ENCODE assay signal across 8 mouse cellular contexts in the genomic region with DNA sequence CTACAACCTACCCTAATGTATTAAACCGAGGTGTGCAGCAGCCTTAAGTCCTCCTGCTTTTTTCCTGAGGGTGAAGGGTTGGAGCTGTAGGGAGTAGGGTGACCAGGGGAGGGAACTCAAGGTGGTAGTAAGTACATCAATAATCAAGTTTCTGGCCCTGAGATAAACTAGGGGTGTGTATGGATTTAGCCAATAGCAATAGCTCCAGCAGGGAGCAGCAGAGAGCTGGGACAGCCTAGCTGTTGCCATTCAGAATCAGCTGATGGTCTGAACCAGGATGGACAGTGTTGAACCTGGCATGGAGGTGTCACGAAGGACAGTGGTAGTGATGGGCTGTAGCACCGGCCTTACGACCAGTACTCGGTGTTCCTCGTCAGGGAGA. TPM values are rescaled to one million over a fixed set of nuclear protein-coding genes. Genes with fewer than 3 reads are reported as not detected.
DNase-seq lines count a peak whose midpoint lies in the region; ATAC-seq lines count a peak whose summit lies in the region.

No protein-coding gene starts in this region.

- WGBS in limb, embryonic 13.5 days: 45% methylated on average over 6 of the region's 6 CpGs
- 46% methylated on average over 6 of the region's 6 CpGs for WGBS in midbrain, embryonic 14.5 days
- 44% methylated on average over 6 of the region's 6 CpGs for WGBS in stomach, embryonic 14.5 days

- no peak overlapping the region for H3K4me3 ChIP-seq in limb, embryonic 13.5 days
- no peak overlapping the region for H3K4me3 ChIP-seq in midbrain, embryonic 14.5 days (replicated peaks; ENCODE audit: low read depth, low read length)
- peak overlapping the region; percentile 18; the same call in 1 of the 2 replicates for H3K4me3 ChIP-seq in stomach, embryonic 14.5 days (ENCODE audit: low read depth, low read length)

- H3K9ac ChIP-seq in limb, embryonic 13.5 days: peak overlapping the region; percentile 67; the same call in 1 of the 2 replicates
- H3K9ac ChIP-seq in midbrain, embryonic 14.5 days (replicated peaks; ENCODE audit: low read length): no peak overlapping the region
- H3K9ac ChIP-seq in stomach, embryonic 14.5 days (replicated peaks; ENCODE audit: low read depth, low read length): no peak overlapping the region

- peak; percentile 68 for DNase-seq in ovary, postnatal 36 days (ENCODE audit: low spot score)
- no peak for DNase-seq in ovary, adult 18-20 months (ENCODE audit: low spot score)
- DNase-seq in gastrocnemius, postnatal 14 days: peak; percentile 83
- DNase-seq in kidney, adult 11 months: peak; percentile 82
- DNase-seq in midbrain, embryonic 14.5 days: peak; percentile 90

- intact Hi-C loops in gastrocnemius, postnatal 14 days (cut with DNase I; ENCODE audit: low total_unique reads): loop anchor here (2.0 kb wide), 1 partner anchor 46 kb away; no protein-coding TSS in a partner anchor

- H3K4me1 ChIP-seq in limb, embryonic 13.5 days: peaks cover 30% of the 10 kb centered on the region
- H3K4me1 ChIP-seq in midbrain, embryonic 14.5 days (ENCODE audit: control insufficient read depth, insufficient read depth, low read length): peaks cover 18% of the 10 kb centered on the region
- H3K4me1 ChIP-seq in stomach, embryonic 14.5 days (ENCODE audit: control insufficient read depth, insufficient read depth, low read length): peaks cover 14% of the 10 kb centered on the region

- H3K27ac ChIP-seq in limb, embryonic 13.5 days: no peak overlapping the region
- H3K27ac ChIP-seq in midbrain, embryonic 14.5 days (replicated peaks; ENCODE audit: low read depth, low read length): no peak overlapping the region
- H3K27ac ChIP-seq in stomach, embryonic 14.5 days (ENCODE audit: low read length): 0 out of 2 replicates have a peak overlapping the region, but pooled peaks have one; percentile 12

- no peaks in the 10 kb centered on the region for H3K27me3 ChIP-seq in limb, embryonic 13.5 days
- H3K27me3 ChIP-seq in midbrain, embryonic 14.5 days (ENCODE audit: control insufficient read depth, insufficient read depth, low read length): no peaks in the 10 kb centered on the region
- no peaks in the 10 kb centered on the region for H3K27me3 ChIP-seq in stomach, embryonic 14.5 days (ENCODE audit: control insufficient read depth, insufficient read depth, low read length)

- H3K4me2 ChIP-seq in limb, embryonic 13.5 days (replicated peaks): peak overlapping the region; percentile 61
- no peak overlapping the region for H3K4me2 ChIP-seq in midbrain, embryonic 14.5 days (ENCODE audit: low read length)
- H3K4me2 ChIP-seq in stomach, embryonic 14.5 days (replicated peaks; ENCODE audit: low read depth, low read length): peak overlapping the region; percentile 53

- H3K36me3 ChIP-seq in limb, embryonic 13.5 days: peaks cover 60% of the 10 kb centered on the region
- H3K36me3 ChIP-seq in midbrain, embryonic 14.5 days (ENCODE audit: control insufficient read depth, insufficient read depth, low read length): peaks cover 43% of the 10 kb centered on the region
- H3K36me3 ChIP-seq in stomach, embryonic 14.5 days (ENCODE audit: control insufficient read depth, insufficient read depth, low read length): peaks cover 28% of the 10 kb centered on the region

- peak; percentile 58 for ATAC-seq in common myeloid progenitor, adult 5-6 weeks (replicated peaks; ENCODE audit: low read depth, poor library complexity, severe bottlenecking)
- no peak for ATAC-seq in limb, embryonic 13.5 days (ENCODE audit: low FRiP score, low read depth)
- ATAC-seq in midbrain, embryonic 14.5 days (ENCODE audit: low FRiP score, low TSS enrichment): no peak
- no peak; the same call in 1 of the 2 replicates for ATAC-seq in stomach, embryonic 14.5 days (ENCODE audit: insufficient number of reproducible peaks, insufficient read depth, low FRiP score, low read depth)

- H3K9me3 ChIP-seq in limb, embryonic 13.5 days: no peaks in the 10 kb centered on the region
- no peaks in the 10 kb centered on the region for H3K9me3 ChIP-seq in midbrain, embryonic 14.5 days (ENCODE audit: control insufficient read depth, low read length)
- no peaks in the 10 kb centered on the region for H3K9me3 ChIP-seq in stomach, embryonic 14.5 days (ENCODE audit: control insufficient read depth, low read depth, low read length)

RNA-seq across cellular contexts. Expression of a gene that starts 0.9 kb away (rescaled TPM):
- 6.3 TPM in 1 of 2 replicates, not detected in the other for total RNA-seq in common myeloid progenitor, adult 5-6 weeks (2017)
- not detected for total RNA-seq in gastrocnemius, postnatal 14 days (2021)
- 0.46 TPM in 1 of 2 replicates, not detected in the other for polyA plus RNA-seq in limb, embryonic 13.5 days (2015; fragmentation: Nextera tagmentation; extraction: Ambion mirVana)
- polyA plus RNA-seq in midbrain, embryonic 14.5 days (2014; fragmentation: Nextera tagmentation; extraction: Ambion mirVana): 0.70 TPM in 1 of 2 replicates, not detected in the other
- polyA plus RNA-seq in stomach, embryonic 14.5 days (2014; fragmentation: Nextera tagmentation; extraction: Ambion mirVana): 0.41 and 0.56 TPM in 2 replicates

RNA-seq across cellular contexts. Expression of a gene that starts 2.3 kb away (rescaled TPM):
- 30.3 and 35.3 TPM in 2 replicates for total RNA-seq in common myeloid progenitor, adult 5-6 weeks (2017)
- 10 to 100 TPM; 11.2 to 12.5 TPM for total RNA-seq in gastrocnemius, postnatal 14 days (2021)
- 53.6 and 53.8 TPM in 2 replicates for polyA plus RNA-seq in limb, embryonic 13.5 days (2015; fragmentation: Nextera tagmentation; extraction: Ambion mirVana)
- polyA plus RNA-seq in midbrain, embryonic 14.5 days (2014; fragmentation: Nextera tagmentation; extraction: Ambion mirVana): 50.0 and 53.7 TPM in 2 replicates
- polyA plus RNA-seq in stomach, embryonic 14.5 days (2014; fragmentation: Nextera tagmentation; extraction: Ambion mirVana): 50.7 and 51.7 TPM in 2 replicates

RNA-seq across cellular contexts. Expression of a gene that starts 10.5 kb away (rescaled TPM):
- total RNA-seq in common myeloid progenitor, adult 5-6 weeks (2017): 23.7 and 25.9 TPM in 2 replicates
- under 1 TPM; 0.35 to 0.39 TPM for total RNA-seq in gastrocnemius, postnatal 14 days (2021)
- polyA plus RNA-seq in limb, embryonic 13.5 days (2015; fragmentation: Nextera tagmentation; extraction: Ambion mirVana): 2.9 and 3.7 TPM in 2 replicates
- polyA plus RNA-seq in midbrain, embryonic 14.5 days (2014; fragmentation: Nextera tagmentation; extraction: Ambion mirVana): 2.0 and 2.1 TPM in 2 replicates
- 1.8 and 3.4 TPM in 2 replicates for polyA plus RNA-seq in stomach, embryonic 14.5 days (2014; fragmentation: Nextera tagmentation; extraction: Ambion mirVana)

RNA-seq across cellular contexts. Expression of a gene that starts 22.3 kb away (rescaled TPM):
- total RNA-seq in common myeloid progenitor, adult 5-6 weeks (2017): not detected in 2 replicates
- 1 to 10 TPM in 1 of 2 experiments, under 1 TPM in 1; 0.62 to 1.5 TPM for total RNA-seq in gastrocnemius, postnatal 14 days (2021)
- 0.75 and 1.1 TPM in 2 replicates for polyA plus RNA-seq in limb, embryonic 13.5 days (2015; fragmentation: Nextera tagmentation; extraction: Ambion mirVana)
- polyA plus RNA-seq in midbrain, embryonic 14.5 days (2014; fragmentation: Nextera tagmentation; extraction: Ambion mirVana): 0.41 and 0.49 TPM in 2 replicates
- 0.22 TPM in 1 of 2 replicates, not detected in the other for polyA plus RNA-seq in stomach, embryonic 14.5 days (2014; fragmentation: Nextera tagmentation; extraction: Ambion mirVana)

RNA-seq across cellular contexts. Expression of a gene that starts 23.5 kb away (rescaled TPM):
- total RNA-seq in common myeloid progenitor, adult 5-6 weeks (2017): 75.8 and 87.2 TPM in 2 replicates
- total RNA-seq in gastrocnemius, postnatal 14 days (2021): 10 to 100 TPM; 49.1 to 49.4 TPM
- polyA plus RNA-seq in limb, embryonic 13.5 days (2015; fragmentation: Nextera tagmentation; extraction: Ambion mirVana): 23.2 and 24.5 TPM in 2 replicates
- 86.8 and 156 TPM in 2 replicates for polyA plus RNA-seq in midbrain, embryonic 14.5 days (2014; fragmentation: Nextera tagmentation; extraction: Ambion mirVana)
- 55.5 and 65.7 TPM in 2 replicates for polyA plus RNA-seq in stomach, embryonic 14.5 days (2014; fragmentation: Nextera tagmentation; extraction: Ambion mirVana)
